Mouse (Mus musculus) embryonic facial prominence, embryonic 15.5 days (tissue): ENCODE data around the gene Mup17. TPM values are rescaled to one million over a fixed set of nuclear protein-coding genes. Genes with fewer than 3 reads are reported as not detected.
"Not testable (repeated sequence)": the region's sequence is repeated elsewhere in the genome, so short reads cannot be mapped to it uniquely, and the experiment has no call there.

ENCODE experiments used
- ATAC-seq: fragments of 200-750 bp; cut with Nextera tagmentation; 2 replicates; pipeline ENCODE4 v1.8.0; 2017; ENCODE audit warnings: low read depth, moderate TSS enrichment; ENCODE audit not compliant: insufficient number of reproducible peaks, low FRiP score, low TSS enrichment
- H3K27ac ChIP-seq: fragments of 300-500 bp; sonication (generic); replicated peaks from 2 replicates; pipeline ENCODE4 v1.5.1; 2015; ENCODE audit warnings: mild to moderate bottlenecking, inconsistent platforms
- H3K27me3 ChIP-seq: fragments of 300-500 bp; sonication (generic); 2 replicates; pipeline ENCODE4 v1.6.1; 2015; ENCODE audit warnings: inconsistent platforms
- H3K36me3 ChIP-seq: fragments of 300-500 bp; sonication (generic); 2 replicates; pipeline ENCODE4 v1.6.1; 2015; ENCODE audit warnings: mild to moderate bottlenecking, inconsistent platforms
- H3K4me1 ChIP-seq: fragments of 300-500 bp; sonication (generic); 2 replicates; pipeline ENCODE4 v1.6.1; 2015; ENCODE audit warnings: inconsistent platforms
- H3K4me2 ChIP-seq: fragments of 300-500 bp; sonication (generic); replicated peaks from 2 replicates; pipeline ENCODE4 v1.6.1; 2015; ENCODE audit warnings: mild to moderate bottlenecking, inconsistent platforms
- H3K4me3 ChIP-seq: fragments of 300-500 bp; sonication (generic); replicated peaks from 2 replicates; pipeline ENCODE4 v1.5.1; 2015; ENCODE audit warnings: mild to moderate bottlenecking, inconsistent platforms
- H3K9ac ChIP-seq: fragments of 300-500 bp; sonication (generic); 2 replicates; pipeline ENCODE4 v1.6.1; 2015; ENCODE audit warnings: inconsistent platforms
- H3K9me3 ChIP-seq: fragments of 300-500 bp; sonication (generic); replicated peaks from 2 replicates; pipeline ENCODE4 v1.6.1; 2016; ENCODE audit warnings: inconsistent platforms
- WGBS: fragments of 180-500 bp; shearing (Covaris S2); methylation state at CpG from one replicate; pipeline ENCODE4 v1.1.7; 2015; 5-methylcytosine and 5-hydroxymethylcytosine counted together
- polyA plus RNA-seq: library from polyadenylated mRNA; unstranded; fragments of >200 nt; fragmentation: Nextera tagmentation; extraction: Ambion mirVana; gene quantifications from 2 replicates; pipeline ENCODE4 v1.2.1, GENCODE M21; 2015

Gene Mup17
- polyA plus RNA-seq: not detected in 2 replicates

DNA sequence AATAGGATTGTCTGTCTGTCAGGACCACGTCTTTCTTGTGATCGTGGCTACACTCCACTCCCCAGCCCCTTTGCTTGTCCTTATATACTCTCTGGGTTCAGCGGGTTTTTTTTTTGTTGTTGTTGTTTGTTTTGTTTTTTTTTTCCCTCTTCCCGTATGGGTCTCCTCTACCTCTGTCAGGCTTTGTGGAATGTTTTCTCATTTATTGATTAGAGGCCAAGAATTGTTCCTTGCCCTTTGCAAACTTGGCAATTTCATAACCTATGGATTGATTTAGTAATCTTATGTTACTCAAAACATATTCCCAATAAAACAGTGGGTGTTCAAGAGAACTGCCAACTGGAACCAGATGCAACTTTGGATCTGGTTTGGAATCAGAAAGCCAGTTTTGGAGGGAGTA lies at the start of gene Mup17:
Gene Mup17 (minus strand): TSS at position 101 of the 400 bp plus-strand sequence.
- not testable (repeated sequence) for H3K36me3 ChIP-seq, H3K4me1 ChIP-seq, ATAC-seq, H3K9ac ChIP-seq, H3K9me3 ChIP-seq, H3K27ac ChIP-seq, H3K4me3 ChIP-seq, H3K4me2 ChIP-seq, H3K27me3 ChIP-seq
- WGBS: 68% methylated on average over 4 of the region's 4 CpGs

- not testable (repeated sequence) for H3K4me3 ChIP-seq, H3K4me1 ChIP-seq, H3K9ac ChIP-seq, H3K27ac ChIP-seq, H3K4me2 ChIP-seq, H3K27me3 ChIP-seq, H3K36me3 ChIP-seq, H3K9me3 ChIP-seq, ATAC-seq
- 93% methylated on average over 19 of the region's 19 CpGs for WGBS
Observed at GRCm38 (mm10) chr4:61571561-61571960, 24.1 kb downstream of the Mup17 start.

DNA sequence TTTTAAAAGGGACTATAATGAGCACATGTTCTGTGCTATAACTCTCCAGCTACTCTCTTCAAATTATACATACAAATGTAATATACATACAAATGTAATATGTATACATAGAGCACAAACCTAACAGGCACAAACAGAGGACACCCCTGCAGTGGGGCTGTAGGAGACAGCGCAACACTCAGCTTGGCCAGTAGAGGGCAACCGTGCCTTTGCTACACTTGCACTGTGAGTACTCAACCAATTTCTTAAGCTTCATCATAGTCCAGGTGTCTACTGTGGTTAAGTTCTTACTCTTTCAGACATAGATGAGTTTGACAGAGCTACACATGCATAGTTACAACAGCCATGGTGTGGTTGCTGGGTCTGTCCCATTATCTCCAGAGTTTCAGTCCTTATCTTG lies 39.8 kb downstream of the Mup17 start:
- not testable (repeated sequence) for H3K4me2 ChIP-seq, H3K36me3 ChIP-seq, ATAC-seq, H3K27ac ChIP-seq, H3K27me3 ChIP-seq, H3K4me1 ChIP-seq, H3K4me3 ChIP-seq, H3K9me3 ChIP-seq, H3K9ac ChIP-seq
- WGBS: 45% methylated on average over 2 of the region's 2 CpGs

Other genes starting within 250 kb of the Mup17 start
- not detected in 2 replicates for gene Mup15, start 156.1 kb downstream of the Mup17 start, polyA plus RNA-seq
- not detected in 2 replicates for gene Mup16, start 76.3 kb downstream of the Mup17 start, polyA plus RNA-seq
- gene Mup18, start 78.3 kb upstream of the Mup17 start, polyA plus RNA-seq: 0.45 and 0.53 TPM in 2 replicates
- gene Mup19, start 186.4 kb upstream of the Mup17 start, polyA plus RNA-seq: 0.29 TPM in 1 of 2 replicates, not detected in the other
- 0.30 and 0.41 TPM in 2 replicates for gene Mup5, start 239.4 kb upstream of the Mup17 start, polyA plus RNA-seq